Mouse (Mus musculus) telencephalon, adult 2 months (tissue): ENCODE measurements around the gene Chp1.
"Not testable (repeated sequence)": the region's sequence is repeated elsewhere in the genome, so short reads cannot be mapped to it uniquely, and the experiment has no call there.

Experiments
- DNase-seq: peaks from one replicate; pipeline ENCODE4 v3.0.0-alpha.2; 2011; ENCODE audit warnings: low read depth, low spot score

Gene Chp1

GRCm38 (mm10) chr2:119547522-119548370 lies at the start of gene Chp1, which contains the start of gene Exd1:
TSS of gene Chp1 (plus strand) at chr2:119547697.
TSS of gene Exd1 (minus strand) at chr2:119547627.
- peak; percentile 96 for DNase-seq

DNA sequence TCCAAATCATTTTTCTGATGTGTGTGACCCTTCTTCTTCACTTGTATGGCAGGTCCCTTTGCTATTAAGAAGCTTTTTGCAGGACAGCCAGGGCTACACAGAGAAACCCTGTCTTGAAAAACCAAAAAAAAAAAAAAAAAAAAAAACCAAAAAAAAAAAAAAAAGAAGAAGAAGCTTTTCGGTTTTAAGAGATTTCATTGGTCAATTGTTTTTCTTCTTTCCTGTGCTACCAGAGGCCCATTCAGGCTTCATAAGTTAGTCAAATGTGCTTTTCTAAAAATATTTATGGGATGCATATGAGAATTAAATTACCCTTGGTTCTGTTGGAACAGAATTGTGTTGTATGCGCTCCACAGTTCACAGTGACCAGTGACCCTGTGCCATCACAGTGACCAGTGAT lies 48.6 kb upstream of the Chp1 start:
- no peak for DNase-seq

DNA sequence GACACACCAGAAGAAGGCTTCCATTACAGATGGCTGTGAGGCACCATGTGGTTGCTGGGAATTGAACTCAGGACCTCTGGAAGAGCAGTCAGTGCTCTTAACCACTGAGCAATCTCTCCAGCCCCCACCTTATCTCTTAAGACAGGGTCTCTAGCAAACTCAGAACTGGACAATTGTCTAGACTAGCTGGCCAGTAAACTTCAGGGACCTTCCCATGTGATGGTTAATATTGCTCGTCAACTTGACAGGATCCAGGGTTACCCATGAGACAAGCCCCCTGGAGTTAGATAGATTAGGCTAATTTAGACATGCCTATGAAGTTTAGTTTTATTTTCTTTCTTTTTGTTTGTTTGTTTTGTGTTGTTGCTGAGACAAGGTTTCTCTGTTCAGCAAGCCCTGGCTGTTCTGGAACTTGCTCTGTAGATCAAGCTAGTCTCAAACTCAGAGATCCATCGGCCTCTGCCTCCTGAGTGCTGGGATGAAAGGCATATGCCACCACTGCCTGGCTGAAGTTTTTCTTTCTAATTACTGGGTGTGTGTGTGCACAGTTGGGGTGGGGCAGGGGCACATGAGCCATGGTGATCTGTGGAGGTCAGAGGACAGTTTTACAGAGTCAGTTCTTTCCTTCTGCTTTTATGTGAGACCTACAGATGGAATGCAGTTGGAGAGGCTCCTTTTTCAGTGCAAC lies 46.4 kb upstream of the Chp1 start:
- no peak for DNase-seq

GRCm38 (mm10) chr2:119507108-119507507 lies 40.4 kb upstream of the Chp1 start:
- DNase-seq: no peak

DNA sequence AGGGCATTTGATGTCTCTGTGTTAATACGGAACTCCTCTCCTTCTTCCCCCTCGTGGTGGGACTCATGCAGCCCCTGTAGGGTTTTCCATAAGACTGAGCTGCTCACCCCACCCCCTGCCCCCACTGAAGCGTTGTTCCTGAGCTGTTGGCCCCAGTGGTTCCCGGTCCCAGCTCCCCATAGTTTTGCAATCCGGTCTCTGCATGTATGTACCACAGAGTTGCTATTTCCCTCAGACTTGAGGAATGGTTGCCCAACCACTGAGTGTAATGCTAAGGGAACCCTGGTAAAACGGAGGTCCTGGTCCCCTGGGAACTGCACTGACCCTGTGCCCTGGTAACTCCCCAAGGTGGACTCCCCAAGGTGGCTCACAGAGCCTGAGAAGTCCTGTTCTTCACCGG lies 39.0 kb upstream of the Chp1 start:
- DNase-seq: not testable (repeated sequence)

DNA sequence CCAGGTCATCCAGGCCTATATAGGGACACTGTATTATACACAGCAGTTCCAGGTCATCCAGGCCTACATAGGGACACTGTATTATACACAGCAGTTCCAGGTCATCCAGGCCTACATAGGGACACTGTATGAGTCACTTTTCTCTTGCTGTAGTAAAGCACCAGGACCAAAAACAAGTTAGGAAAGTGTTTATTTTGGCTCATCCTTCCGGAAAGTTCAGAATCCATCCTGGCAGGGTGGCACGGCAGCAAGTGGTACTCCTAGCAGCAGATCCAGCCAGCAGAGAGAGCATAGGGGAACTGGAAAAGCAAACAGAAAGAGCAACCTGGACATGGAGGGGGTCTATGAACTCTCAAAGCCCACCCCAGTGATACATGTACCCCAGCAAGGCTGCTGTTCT lies 36.6 kb upstream of the Chp1 start:
- DNase-seq: no peak

DNA sequence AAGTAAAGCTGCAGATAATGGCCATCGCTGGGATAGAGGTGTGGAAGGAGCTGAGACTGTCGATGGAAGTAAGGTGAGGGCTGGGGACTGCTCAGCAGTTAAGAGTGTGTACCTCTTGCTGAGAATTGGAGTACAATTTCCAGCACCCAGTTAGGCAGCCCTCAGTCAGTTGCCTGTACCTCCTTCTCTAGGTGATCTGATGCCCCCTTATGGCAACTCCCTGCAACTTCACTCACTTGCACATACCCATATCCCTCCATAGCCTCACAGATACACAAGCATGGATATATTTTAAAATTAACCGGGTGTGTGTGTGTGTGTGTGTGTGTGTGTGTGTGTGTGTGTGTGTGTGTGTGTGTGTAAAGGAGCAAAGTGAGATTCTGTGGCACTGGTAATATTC lies 35.2 kb upstream of the Chp1 start:
- DNase-seq: no peak

- no peak for DNase-seq
These were observed 33.4 kb upstream of the Chp1 start for GRCm38 (mm10) chr2:119514026-119514522.

DNA sequence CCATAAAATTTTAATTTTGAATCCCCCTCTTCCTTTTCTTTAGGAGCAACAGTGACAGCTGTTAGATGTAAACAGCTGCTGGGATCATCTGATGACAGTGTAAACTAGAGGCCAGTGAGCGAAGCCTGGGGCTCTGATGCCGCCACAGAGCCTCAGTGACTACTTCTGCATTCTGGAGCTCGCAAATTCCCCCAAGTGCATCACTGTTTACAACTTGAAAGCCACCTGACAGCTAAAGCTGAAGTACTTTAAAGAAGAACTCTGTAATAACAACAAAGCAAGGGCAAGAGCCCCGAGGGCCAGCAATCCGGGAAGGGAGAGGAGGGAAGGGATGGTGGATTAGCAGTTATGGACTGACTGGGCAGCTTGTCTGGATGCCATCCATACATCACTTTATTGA lies 30.7 kb upstream of the Chp1 start:
- no peak for DNase-seq

DNA sequence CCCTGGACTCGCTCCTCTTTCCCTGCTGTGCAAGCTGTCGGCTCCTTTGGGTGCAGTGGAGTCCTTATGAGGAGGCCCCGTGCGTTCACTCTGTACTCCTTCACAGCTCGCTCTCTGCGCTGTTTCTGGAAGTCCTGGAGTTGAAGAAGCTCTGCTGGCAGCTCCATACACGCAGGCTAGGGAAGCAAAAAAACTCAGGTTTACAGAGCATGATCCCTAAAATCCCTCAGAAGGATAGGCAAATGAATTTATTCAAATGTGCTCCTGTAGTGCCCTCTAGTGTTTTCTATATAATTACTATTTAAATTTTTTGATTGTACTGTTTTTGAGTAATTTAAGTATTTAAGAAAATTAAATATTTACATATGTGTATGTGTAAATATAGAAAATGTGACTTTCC lies 26.9 kb upstream of the Chp1 start:
- peak; percentile 34 for DNase-seq

- DNase-seq: no peak
These were observed 23.7 kb upstream of the Chp1 start for GRCm38 (mm10) chr2:119523836-119524235.

DNA sequence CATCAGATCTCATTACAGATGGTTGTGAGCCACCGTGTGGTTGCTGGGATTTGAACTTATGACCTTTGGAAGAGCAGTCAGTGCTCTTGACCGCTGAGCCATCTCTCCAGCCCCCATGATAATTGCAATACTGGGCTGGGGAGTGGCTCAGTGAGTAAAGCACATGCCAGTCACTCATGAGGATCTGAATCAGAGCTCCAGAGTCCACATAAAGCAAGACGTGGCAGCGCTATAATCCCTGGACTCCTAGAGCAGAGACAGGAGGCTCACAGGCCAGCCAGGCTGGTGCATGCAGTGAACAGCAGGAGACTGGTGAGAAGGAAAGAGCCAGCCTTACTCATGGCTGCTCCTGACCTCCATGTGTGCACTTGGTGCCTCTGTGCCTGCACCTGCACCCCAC lies 22.1 kb upstream of the Chp1 start:
- DNase-seq: no peak

- no peak for DNase-seq
These were observed 8.7 kb upstream of the Chp1 start for GRCm38 (mm10) chr2:119538802-119539201.

DNA sequence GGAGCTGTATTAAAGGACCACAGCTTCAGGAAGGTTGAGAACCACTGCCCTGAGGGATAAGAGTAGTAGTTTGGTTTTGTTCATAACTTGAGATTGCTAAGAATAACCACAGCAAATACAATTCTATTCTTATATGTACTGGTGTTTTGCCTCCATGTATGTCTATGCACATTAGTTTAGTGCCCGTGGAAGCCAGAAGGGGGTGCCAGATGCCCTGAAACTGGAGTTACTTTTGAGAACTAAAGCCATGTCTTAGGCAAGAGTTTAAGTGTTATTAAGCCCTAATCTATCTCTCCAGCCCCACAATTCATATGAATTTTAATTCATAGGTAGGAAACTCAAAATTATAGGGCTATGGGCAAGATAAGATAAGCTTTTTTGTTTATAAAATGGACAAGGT lies 5.4 kb upstream of the Chp1 start:
- no peak for DNase-seq

DNA sequence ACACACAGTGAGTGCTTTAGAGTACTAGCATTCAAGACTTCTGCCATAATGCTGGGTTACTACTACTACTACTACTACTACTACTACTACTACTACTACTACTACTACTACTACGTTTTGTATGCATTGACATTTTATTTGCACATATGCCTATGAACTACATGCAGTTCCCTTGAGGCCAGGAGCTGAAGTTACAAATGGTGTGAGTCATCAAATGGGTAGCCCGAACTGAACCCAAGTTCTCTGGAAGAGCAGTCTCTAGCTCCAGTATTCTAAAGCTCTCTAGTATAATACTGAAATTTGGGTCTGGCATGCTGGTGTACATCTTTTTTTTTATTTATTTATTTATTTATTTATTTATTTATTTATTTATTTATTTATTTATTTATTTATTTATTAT lies 3.8 kb upstream of the Chp1 start:
- no peak for DNase-seq

DNA sequence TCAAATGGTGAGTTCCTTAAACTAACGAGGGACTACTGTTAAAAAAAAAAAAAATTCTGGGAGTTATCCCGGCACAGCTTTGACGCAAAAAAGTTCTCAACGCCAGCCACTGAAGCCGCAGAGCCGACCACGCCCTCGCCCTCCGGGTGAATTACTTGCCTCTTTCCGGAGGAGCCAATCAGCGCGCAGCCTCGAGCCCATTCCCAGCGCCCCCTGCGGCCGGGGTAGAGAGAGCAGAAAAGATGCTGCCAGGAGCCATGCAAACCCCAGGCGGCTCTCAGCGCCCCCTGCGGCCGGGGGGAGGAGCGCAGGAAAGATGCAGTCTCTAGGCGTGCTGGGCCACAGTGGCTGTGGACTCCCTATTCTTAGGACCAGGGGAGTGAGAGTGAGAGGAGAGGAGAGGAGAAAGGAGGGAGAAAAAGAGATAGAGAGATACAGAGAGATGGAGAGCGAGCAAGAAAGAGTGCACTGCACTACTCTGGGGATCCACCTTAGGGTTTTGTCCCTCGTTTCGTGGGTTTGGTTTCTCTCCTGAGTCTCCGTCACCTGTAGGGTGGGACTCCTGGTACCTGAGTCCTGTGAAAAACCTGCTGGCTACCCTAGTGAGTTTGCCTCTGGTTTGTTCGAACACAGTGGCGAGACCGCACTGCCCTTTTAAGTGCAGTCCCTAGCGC lies 512 bp upstream of the Chp1 start:
- no peak for DNase-seq

DNA sequence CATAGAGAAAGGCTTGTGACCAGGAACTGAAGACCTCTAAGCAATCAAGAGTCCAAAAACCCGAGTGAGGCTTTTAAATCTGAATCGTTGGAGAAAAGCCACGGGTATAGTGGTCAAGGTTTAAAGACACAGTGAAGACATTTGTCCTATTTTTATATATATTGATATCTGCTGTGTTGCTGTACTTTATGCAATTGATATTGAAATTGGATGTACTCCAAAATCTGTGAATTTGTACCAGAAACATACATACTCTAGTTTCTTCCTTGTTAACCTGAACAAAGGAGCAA lies 819 bp downstream of the Chp1 start:
- no peak for DNase-seq

DNA sequence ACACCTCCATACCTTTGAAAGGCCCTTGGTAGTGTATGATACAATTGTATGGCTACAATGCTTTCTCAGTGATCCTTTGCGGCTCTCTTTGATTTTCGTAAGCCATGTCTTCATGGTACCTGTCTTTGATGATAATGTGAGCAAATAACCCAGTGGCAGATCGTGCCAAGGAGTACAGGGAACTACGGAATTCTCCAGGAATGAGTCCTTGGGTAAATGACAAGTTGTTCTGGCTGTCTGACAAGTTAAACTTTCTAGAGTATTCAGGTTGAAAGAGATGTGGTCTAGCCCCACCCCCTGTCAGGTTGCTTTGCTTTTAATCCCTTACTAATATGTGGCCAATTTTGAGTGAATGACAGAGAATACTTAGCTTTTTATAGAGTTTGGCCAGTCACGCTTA lies 1.2 kb downstream of the Chp1 start:
- DNase-seq: no peak

DNA sequence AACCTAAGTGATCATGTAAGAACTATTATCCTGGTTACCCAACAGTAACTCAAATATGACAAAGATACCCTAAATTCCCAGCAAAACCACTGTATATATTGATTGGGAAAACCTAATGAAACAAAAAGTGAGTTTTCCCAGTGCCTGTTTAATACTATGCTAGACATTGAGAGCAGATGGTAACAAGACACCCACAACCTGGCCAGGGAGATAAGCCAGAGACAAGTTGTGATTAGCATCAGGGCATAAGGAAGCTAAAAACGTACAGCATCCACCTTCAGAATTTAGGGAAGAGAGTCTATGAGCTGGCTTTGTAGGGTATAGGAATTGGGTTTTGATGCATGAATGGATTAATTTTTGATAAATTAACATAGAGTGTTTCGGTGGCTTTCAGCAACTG lies 2.2 kb downstream of the Chp1 start:
- DNase-seq: no peak

DNA sequence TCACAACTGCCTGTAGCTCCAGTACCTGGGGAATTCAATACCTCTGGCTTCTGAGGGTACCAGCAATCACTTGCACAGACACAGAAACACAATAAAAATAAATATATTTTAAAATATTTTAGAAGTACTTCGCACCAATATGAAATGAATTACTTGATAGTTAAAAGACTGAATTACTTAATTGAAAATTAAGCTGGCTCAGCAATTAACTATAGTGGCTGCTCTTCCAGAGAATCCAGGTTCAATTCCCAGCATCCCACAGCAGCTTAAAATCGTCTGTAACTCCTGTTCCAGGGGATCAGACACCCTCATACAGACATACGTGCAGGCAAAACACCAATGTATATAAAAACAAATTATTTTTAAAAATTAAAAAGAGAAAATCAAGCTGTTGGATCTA lies 10.5 kb downstream of the Chp1 start:
- no peak for DNase-seq

DNA sequence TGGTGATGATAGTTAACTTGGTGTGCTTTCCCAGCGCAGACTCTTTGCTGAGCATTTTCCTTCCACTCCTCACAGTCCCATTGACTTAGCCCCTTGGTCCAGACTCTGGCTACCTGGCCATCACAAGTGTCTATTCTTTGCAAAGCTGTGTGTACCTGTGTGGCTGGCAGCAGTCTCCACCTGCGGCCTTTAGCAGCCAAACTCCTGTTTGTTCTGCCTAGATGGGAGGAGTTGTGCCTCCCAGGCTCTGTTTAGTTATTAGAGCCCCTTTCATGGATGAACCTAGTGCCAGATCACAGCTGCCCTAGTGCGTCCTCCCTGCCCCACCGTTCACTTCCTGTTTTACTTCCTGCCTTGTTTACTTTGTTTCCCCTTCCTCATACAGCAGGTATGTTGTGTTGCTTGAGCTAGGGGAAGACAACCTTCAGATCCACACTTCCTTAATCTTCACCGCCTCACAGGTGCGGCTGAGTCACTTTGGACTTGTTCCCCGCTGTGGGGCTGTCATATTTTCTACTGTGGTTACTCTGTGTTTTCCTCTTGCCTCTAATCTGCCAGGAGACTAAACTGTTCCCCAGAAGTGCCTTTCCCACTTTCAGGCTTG lies 11.3 kb downstream of the Chp1 start:
- no peak for DNase-seq

DNA sequence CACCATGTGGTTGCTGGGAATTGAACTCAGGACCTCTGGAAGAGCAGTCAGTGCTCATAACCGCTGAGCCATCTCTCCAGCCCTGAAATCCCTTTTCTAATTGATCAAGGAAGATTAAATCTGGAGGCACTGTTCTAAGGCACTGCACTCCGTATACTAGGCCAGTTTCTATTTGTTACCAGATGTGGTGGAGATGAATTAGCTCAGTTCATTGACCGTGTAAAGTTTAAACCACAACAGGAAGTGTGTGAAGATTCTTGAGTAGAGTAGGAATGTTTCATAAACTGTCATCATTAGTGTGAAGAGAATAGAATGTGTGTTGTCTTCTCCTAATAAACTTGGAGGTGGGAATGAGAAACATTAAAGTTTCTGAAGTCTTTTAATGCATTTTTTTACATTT lies 14.3 kb downstream of the Chp1 start:
- no peak for DNase-seq
